12 mouse cellular contexts compared by ENCODE assay signal in genomic region chr9:85090297-85090696, GRCm38 (mm10).
DNase-seq lines count a peak whose midpoint lies in the region; TF ChIP-seq lines count a peak whose summit lies in the region.
"Had no signal": no experiment of that assay in that cellular context is flagged by ENCODE, and none has a peak within 500 bp of the region (broad histone marks: within the 10 kb centered on the region; RNA-seq: fewer than 3 reads in every experiment).

No protein-coding gene starts in this region.

- TF ChIP-seq CTCF in heart, adult 2 months (IDR thresholded peaks at IDR 0.05): no peak

- H3K4me1 ChIP-seq in heart, adult 2 months (ENCODE audit: control insufficient read depth, insufficient read depth, low read length): no peaks in the 10 kb centered on the region; the same call in 1 of the 2 replicates
- H3K4me1 ChIP-seq: forebrain, embryonic 15.5 days had no signal

- 26% methylated on average over 10 of the region's 10 CpGs for WGBS in heart, adult 2 months

- H3K27ac ChIP-seq in heart, adult 2 months: no peak overlapping the region
- H3K27ac ChIP-seq: forebrain, embryonic 15.5 days had no signal

- no peak overlapping the region; the same call in 1 of the 2 replicates for H3K9ac ChIP-seq in heart, adult 2 months (ENCODE audit: low read depth, low read length)
- H3K9ac ChIP-seq: forebrain, embryonic 15.5 days had no signal

- intact Hi-C loops in heart, adult 2 months (cut with DNase I): no loop called here

- TF ChIP-seq POLR2A in heart, adult 2 months (IDR thresholded peaks at IDR 0.05; ENCODE audit: insufficient read depth, low read depth, low read length): no peak

- H3K27me3 ChIP-seq in heart, adult 2 months (ENCODE audit: control insufficient read depth, insufficient read depth, low read length): no peaks in the 10 kb centered on the region
- H3K27me3 ChIP-seq: forebrain, embryonic 15.5 days had no signal

- TF ChIP-seq EP300 in heart, adult 2 months (IDR thresholded peaks at IDR 0.05; ENCODE audit: insufficient read depth, low read depth, low read length): no peak

- H3K36me3 ChIP-seq in heart, adult 2 months (ENCODE audit: control insufficient read depth, insufficient read depth, low read length): no peaks in the 10 kb centered on the region
- H3K36me3 ChIP-seq: forebrain, embryonic 15.5 days had no signal

- no peaks in the 10 kb centered on the region for H3K79me2 ChIP-seq in heart, adult 2 months (replicated peaks; ENCODE audit: control insufficient read depth, insufficient read depth, low read length)

- H3K4me3 ChIP-seq in heart, adult 2 months: 0 out of 2 replicates have a peak overlapping the region, but pooled peaks have one; percentile 7
- H3K4me3 ChIP-seq: forebrain, embryonic 15.5 days had no signal

- peak; percentile 12 for DNase-seq in urinary bladder, postnatal 14 days (ENCODE audit: low spot score)
- no peak for DNase-seq in urinary bladder, adult 2 months (ENCODE audit: low spot score)
- peak in 1 of 2 experiments; percentile 39 for DNase-seq in heart, adult 2 months
- peak; percentile 4 to 8 for DNase-seq in layer of hippocampus, postnatal 36 days
- peak; percentile 67 for DNase-seq in telencephalon, adult 2 months (ENCODE audit: low read depth, low spot score)
- no peak for DNase-seq in kidney, postnatal 36 days
- no peak for DNase-seq in retina, embryonic 14.5 days (ENCODE audit: low spot score)
- no peak for DNase-seq in embryo, embryonic 10 days (ENCODE audit: low spot score)
- DNase-seq: kidney, adult 11 months; midbrain, embryonic 14.5 days; thymus, postnatal 4 days had no signal

Comparison
In these comparisons a context has a peak if more than half of its experiments do, and no peak if none do; other contexts are left out.
1. DNase-seq: peak in urinary bladder, postnatal 14 days (single experiment), layer of hippocampus, postnatal 36 days (2 of 2) and telencephalon, adult 2 months (single experiment); none in urinary bladder, adult 2 months (single experiment), kidney, postnatal 36 days (0 of 2), retina, embryonic 14.5 days (single experiment) and embryo, embryonic 10 days (single experiment).